Mouse (Mus musculus) lung, postnatal 25 days (tissue): ENCODE results near the gene Ptcd1.
"Not testable (repeated sequence)": the region's sequence is repeated elsewhere in the genome, so short reads cannot be mapped to it uniquely, and the experiment has no call there.

Experiments used
- DNase-seq: peaks from one replicate; pipeline ENCODE4 v3.0.0; 2022; ENCODE audit warnings: low spot score

The Ptcd1 gene

DNA sequence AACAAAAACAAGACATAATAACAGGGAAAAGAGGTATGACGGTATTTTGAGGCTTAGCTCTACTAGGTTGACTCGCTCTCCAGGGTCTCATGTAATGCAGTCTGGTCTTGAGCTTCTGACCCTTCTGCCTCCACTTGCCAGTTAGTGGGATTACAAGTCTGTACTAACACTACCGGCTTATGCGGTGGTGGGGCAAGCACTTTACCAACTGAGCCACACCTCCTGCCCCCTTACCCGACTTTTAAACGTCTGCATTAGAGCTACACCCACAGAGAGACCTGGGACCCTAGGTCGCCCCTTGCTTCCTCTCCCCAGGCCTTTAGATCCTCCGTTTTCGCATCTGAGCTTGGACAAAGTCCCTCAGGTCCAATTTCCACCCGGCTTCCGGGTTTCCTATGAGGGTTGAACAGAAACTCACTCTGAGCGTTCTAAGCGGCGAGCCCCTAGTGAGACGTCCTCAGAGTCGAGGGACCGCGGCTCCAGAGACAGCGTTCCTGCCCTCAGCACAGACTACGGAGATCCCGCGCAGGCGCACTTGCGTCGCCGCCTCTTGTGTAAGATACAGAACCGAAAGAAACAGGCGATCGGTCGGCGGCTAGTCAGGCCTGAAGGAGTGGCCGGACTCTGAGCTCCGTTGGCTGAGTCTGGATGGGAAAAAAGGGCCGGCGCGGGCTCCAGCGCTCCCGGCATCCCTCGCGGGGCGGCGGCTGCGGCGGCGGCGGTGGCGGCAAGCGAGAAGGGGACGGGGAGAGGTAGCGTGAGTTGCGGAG, at the start of gene Ptcd1, which contains the start of gene Cpsf4:
Ptcd1 (minus strand) TSS at position 573 of the 770 bp plus-strand sequence.
Cpsf4 (plus strand) TSS at position 678 of the 770 bp plus-strand sequence.
- DNase-seq: peak; percentile 99

DNA sequence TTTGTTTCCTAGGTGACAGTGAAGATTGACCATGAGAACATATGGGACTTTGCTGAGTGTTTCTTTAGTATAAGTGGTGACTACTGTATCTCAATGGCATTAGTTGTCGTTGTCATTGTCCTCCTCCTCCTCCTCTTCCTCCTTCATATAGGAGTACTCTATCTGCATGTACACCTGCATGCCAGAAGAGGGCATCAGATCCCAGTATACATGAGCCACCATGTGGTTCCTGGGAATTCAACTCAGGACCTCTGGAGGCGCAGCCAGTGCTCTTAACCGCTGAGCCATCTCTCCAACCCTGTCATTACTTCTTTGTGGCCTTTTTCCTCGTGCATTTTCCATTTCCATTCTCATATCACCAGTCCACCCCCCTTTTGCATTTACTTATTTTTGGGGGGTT, 47.8 kb upstream of the Ptcd1 start:
- DNase-seq: no peak

DNA sequence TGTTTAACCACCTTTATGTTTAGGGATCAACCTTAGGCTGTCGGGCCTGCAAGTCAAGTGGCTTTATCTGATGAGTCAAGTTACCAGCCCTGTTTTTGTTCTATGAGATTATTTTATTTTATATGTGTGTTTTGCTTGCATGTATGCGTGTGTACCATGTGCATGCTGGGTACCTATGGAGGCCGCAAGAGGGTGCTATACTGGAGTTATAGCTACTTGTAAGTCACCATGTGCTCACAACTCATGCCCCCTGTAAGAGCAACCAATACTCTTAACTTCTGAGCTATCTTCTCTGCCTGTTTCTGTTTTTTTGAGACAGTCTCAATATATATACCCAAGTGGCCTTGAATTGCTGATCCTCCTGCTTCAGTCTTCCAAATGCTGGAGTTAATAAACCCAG, 46.6 kb upstream of the Ptcd1 start:
- no peak for DNase-seq

DNA sequence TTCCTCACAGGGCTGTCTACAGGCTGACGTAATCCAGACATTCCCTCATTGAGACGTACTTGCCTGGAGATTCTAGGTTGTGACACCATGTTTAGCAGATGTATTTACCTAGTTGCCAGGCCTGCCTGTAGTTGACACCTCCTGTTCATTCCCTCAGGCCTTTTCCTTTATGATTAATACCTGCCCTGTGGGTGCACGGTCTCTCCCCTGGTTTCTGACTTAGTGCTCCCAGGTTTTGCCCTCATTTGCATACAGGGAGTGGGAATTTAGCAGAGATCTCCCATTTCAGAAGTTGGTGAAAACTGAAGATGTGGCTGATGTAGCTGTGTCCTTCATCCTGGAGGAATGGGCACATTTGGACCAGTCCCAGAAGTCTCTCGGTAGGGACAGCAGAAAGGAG, 45.3 kb upstream of the Ptcd1 start:
- no peak for DNase-seq

DNA sequence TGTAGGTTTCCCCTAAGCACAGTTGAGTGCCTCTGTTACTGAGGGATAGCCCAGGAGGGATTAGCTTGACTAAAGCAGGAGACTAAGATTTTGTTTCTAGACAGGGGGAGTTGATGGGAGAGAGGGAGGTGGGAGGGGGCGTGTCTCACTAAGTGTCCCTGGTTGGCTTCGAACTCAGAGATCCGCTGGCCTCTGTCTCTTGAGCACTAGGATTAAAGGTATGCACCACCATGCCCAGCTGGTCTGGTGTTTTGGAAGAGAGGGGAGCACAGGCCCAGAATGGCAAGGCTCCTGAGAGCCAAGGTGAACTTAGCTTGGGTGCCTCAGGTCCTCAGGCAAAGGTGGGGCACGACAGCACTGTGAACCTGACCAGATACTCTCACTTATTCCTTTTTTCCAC, 44.4 kb upstream of the Ptcd1 start:
- DNase-seq: no peak

DNA sequence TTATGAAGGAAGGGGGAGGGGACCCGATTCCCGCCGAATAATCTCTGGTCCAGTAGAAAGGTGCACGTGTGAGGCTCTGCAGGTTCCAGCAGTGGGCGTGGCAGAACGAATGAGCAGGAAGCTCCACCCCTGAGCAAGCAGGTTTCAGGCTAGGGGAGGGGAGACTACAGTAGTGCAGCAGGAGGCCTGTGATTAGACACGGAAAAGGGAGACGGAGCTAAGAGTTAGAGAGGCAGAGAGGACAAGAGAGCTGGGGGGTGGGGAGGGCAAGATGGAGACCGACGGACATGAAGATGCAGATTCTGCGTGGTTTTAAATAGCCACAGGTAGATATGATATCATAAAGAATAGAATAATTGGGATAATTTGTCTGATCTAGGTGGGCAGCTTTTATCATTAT, 41.5 kb upstream of the Ptcd1 start:
- not testable (repeated sequence) for DNase-seq

DNA sequence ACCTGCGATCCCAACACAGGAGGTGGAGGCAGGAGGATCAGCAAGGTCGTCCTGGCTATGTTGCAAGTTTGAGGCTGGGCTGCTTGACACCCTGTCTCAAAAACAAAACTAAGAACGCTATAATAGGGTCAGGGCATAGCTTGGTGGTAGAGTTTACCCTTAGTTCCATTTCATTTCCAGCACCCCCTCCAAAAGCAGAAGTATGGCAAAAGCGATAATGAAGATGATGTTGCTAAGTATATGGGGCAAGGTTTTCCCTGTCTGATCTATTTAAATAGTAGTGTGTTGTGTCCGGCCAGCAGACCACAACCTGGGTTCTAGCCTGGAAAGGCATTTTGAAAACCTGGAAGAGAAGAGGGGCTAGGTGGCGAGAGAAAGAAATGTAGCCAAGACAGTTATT, 41.0 kb upstream of the Ptcd1 start:
- no peak for DNase-seq

DNA sequence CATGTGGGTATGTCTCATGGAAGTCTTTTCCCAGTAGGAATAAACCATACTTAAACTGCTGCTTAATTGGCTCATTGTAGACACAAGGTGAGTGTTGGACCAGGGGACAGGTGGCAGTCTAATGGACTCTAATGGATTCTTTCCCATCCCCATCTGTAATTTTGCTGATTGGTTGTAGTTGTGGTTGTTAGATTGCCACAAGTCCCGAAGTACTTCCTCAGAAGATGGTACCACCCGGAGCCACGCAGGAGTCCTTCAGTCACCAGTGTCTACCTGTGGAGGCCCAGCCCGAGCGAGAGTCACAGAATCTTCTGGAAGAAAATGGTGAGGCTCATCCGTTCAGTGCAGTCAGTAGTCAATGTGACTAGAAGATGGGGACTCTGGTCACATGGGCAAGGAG, 40.5 kb upstream of the Ptcd1 start:
- no peak for DNase-seq

DNA sequence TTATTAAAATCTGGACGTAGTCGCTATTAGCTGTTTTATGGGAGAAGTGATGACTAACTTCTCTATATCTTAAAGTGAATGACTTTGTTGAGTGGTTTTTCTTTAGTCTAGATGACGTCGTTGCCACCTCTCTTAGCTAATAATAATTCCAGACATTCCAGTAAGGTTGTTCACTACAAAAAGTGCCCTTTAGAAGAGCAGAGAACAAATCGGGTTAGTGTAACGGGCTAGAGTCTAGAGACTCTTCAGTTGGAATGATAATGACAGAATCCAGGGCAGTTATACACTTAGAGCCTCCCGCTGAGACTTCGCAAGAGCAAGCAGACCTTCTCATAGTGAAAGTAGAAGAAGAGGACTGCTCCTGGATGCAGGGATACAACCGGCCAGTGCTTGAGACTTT, 38.1 kb upstream of the Ptcd1 start:
- DNase-seq: peak; percentile 28

DNA sequence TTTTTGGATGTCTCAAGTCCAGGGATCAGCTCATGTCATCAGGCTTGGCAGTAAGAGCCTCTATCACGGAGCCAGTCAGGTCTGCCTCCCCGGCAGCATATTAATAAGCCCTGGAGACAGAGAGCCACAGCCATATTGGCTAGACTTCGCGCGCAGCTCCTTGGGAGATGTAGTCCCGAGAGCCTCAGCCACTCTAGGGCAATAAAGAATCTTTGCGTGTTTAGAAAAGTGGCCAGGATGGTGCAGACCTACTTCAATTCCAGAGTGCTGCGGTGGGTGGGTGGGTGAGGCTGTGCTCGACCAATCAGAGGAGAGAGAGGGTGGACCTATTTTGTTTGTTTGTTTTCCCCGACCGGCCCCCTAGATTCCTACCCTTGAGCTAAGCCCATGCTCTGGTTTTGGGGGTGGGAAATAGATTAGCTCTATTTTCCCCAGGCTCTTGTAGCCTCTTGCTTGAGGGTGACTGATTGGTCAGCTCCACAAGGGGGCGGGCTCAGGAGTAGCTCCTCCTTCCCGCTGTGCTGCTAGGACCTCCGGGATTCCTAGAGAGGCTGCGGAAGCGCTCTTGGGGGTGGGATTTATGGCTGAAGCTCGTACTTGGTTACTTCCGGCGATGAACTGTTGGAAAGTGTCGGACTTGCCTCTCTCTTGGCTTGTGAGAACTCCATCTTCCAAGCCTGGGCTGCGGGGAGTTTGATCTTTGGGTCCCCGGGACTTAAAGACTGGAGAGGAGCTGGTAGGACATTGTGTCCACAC, 37.2 kb upstream of the Ptcd1 start, which contains the start of gene Zkscan5:
Zkscan5 (plus strand) TSS at position 627 of the 756 bp plus-strand sequence.
- DNase-seq: peak; percentile 99

DNA sequence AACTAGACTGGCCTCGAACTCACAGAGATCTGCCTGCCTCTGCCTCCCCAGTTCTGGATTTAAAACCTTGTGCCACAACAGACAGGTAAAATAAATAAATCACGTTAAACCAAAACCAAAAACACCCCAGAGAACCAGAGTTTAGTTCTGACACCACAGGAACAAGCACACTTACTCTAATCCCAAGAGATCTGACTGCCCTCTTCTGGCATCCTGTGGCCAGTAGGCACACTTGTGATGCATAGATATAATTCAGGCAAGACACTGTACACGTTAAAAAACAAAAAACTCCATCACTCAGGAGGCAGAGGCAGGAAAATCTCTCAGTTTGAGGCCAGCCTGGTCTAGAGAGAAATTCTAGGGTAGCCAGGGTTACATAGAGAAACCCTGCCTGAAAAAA, 35.5 kb upstream of the Ptcd1 start:
- no peak for DNase-seq

DNA sequence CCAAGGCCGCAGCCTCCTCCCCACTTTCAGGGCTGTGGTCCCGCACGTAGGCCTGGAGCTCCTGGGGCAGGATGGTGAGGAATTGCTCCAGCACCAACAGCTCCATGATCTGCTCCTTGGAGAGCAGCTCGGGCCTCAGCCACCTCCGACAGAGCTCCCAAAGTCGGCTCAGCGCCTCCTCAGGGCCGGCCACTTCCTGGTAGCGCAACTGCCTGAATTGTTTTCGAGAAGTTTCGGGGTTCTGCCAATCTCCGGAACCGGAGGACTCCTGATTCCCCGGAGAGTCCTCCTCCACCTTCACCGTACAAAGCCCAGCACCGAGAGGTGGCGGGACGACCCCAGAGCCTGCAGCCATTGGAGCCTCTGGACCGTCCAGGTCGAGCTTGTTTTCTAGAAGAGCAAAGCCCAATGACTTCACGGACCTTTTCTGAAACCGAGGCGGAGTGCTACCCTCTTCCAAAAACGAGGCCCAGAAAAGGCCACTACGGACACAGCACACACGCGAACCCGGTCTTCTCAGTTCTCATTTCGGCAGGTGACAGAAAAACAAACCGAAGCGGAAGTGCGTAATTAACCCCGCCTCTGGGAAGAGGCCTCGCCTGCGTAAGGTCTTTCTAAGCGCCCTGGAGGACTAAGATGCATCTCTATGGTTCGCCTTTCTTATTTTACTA, 34.5 kb upstream of the Ptcd1 start, which contains the start of gene Zkscan14:
Zkscan14 (minus strand) TSS at position 548 of the 671 bp plus-strand sequence.
- peak; percentile 88 for DNase-seq

DNA sequence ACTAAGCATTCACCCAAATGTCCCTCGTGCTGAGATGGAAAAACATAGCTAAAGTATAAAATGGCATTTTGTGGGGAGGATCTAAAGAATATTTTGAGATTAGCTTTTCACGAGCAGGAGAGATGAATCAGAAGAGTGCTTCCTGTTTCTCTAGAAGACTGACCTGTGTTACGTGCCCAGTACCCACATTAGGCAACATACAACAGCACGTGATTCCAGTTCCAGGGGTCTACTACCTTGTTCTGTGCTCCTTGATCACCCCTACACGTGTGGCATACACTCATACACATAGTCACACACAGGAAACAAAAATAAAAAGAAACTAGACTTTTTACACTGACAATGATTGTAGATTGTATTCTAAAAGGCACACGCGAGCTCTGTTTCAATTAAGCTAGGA, 33.5 kb upstream of the Ptcd1 start:
- no peak for DNase-seq

DNA sequence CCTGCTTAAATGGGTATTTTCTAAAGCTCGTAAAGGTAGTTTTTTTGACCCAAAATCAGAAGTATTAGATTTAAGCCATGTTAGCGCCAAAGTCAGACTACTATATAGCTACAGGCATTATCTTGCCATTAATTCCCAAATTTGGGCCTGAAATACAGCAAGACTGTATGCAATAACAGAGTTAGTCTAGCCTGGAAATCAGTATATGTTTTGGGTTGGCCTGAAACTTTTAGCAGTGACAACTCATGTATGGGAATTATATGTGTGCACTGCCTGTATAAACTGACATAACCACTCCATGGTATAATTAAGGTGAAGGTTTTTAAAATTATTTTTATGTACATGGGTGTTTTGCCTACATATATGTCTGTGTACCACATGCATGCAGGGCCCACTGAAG, 25.1 kb upstream of the Ptcd1 start, which contains the start of gene Atp5j2:
Atp5j2 (minus strand) TSS at position 101 of the 400 bp plus-strand sequence.
- DNase-seq: no peak

DNA sequence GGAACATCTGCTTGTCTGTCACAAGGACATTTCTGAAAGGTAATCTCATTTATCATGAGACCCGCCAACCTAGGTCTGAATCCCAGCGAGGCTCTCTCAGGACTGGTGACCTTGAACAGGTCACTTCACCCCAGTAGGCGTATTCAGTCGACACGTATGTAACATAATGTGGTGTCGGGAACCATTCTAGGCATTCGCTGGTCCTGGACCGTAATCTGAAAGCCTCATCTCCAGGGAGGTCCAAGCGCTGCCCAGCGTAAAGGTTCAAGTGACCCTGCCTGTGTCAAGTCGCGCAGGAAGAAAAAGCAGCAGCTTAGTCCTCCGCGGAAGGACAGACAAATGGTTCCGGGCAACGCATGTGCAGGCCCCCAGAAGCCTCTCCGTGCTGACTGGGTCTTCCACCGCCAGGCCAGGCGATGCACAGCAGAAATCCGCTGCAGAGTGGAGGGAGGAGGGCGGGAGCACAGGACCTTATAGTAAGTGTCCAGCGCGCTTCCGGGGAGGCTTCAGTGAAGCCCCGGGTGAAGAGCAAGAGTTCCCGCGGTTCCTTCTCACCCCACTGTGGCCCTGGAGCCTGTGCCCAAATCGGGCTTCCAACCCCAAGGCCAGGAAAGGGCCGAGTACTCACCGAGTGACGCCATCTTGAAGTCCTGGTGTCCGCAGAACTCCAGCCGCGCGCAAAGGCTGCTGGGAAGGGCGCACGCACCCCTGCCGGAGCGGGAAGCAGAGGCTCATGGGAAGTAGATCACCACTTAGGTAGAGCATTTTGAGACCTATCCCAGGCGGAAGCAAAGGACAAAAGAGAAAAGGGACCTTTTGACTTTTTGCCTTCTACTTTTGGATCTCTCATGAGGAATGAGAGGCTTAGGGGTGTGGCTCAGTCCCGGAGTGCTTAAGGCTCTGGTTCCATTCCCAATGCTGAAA, 24.2 kb upstream of the Ptcd1 start:
- peak; percentile 92 for DNase-seq

DNA sequence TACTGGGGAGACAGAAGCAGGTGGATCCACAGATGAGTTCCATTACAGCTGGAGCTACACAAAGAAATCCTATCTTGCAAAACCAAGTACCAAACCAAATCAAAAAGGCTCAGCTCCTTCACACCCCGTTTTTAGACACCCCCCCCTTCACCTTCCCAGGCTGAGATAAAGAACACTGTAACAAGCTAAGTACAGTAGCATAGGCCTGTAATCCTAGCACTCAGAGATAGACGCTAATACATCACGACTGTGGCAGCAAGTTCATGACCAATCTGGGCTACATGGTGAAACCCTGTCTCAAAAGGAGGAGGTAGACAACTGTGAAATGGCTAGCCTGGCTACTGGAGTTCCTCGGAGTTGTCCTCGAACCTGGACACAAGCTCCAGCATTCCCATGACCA, 23.5 kb upstream of the Ptcd1 start:
- no peak for DNase-seq

DNA sequence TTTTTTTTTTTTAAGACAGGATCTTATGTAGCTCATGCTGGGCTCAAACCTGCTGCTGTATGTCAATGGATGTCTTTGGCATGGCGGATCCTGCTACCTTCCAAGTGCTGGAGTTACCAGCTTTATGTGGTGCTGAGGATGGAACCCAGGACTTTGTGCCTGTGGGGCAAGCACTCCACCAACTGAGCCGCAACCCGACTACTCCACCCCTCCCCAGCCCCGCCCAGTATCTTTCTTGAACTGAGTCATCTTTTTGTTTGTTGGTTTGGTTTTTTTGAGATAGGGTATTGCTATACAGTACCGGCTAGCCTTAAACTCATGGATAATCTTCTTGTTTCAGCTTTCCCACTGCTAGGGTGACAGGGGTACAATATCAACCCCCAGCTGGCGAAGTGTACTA, 22.5 kb upstream of the Ptcd1 start:
- DNase-seq: no peak

DNA sequence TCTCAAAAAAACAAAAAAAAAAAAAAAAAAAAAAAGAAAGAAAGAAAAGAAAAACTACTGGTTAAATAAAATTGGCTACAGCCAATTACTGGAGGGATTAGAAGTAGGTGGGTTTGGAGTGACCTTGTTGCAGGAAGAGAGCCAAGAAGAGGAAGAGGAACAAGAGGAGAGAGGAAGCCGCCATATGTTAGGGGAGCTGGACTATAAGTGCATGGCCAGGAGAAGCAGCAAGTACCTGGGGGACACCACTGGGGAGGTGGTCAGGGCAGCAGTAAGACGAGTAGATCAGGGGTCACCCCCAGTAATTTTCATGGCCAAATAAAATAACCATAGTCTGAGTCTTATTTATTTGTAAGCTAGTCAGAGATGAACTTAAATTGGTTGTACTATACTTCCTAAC, 18.3 kb upstream of the Ptcd1 start:
- no peak for DNase-seq

DNA sequence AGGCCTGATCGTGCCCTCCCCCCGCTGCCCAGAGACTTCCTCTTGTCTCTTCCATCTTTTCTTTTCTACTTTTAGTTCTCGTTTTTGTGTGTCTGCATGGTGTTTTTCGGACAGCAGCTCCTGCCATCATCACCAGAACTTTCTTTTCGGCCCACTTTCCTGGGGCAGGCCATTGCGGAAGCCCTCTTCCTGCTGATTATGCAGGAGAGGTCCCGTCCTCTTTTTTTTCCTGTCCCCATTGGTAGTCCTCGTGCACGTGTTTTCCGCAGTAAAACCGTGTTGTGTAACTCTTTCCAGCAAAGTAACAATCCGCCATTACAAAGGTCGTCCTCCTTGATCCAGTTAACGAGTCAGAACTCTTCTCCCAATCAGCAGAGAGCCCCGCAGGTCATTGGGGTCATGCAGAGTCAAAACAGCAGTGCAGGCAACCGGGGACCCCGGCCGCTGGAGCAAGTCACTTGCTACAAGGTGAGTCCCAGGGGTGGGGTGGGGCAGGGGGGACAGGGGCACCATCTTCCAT, 11.6 kb upstream of the Ptcd1 start:
- DNase-seq: peak; percentile 14

DNA sequence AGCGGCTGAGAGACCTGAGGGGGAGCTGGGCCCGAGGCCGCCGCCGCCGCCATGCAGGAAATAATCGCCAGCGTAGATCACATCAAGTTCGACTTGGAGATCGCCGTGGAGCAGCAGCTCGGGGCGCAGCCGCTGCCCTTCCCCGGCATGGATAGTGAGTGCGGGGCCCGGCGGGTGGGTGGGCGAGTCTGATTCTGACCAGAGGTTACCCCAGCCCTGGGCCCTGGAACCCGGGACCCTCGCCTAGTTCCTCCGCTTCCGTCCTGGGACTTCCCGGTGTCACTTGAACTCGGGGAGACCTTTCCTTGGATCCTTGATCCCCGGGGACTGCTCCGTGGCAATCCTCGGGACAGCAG, 376 bp upstream of the Ptcd1 start:
- DNase-seq: no peak

DNA sequence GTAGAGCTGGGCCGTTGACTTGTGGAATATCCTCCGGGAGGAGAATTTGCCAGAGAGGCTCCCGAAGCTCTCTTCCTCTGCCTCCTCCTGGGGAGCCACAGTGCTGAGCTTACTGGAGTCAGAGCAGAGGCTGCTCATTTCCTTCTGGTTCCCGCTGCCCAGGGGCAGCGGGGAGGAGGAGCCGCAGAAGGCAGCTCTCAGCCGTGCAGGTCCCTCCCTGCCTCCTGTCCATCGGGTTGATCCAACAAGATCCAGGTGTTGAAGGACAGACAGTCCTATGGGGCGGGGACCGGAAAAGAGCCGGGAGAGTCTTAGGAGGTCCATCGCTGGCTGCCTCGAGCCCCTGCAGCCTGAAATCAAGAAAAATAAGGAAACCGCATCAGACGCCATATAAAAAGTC, 1.7 kb downstream of the Ptcd1 start:
- DNase-seq: no peak
